Mouse (Mus musculus) adrenal gland, adult 8-10 months (tissue): ENCODE data around the gene Dock2. TPM values are rescaled to one million over a fixed set of nuclear protein-coding genes. Genes with fewer than 3 reads are reported as not detected.

Source experiments
- DNase-seq: peaks from one replicate; pipeline ENCODE4 v3.0.0; 2022
- total RNA-seq, 4 experiments: library from RNA; stranded (reverse); gene quantifications; 2 replicates each; pipeline ENCODE4 v1.2.4; 2022

Gene Dock2
- total RNA-seq, 4 experiments from 2014 or later: 2.8 to 6.6 (median 4.8) TPM

GRCm38 (mm10) chr11:34181214-34182117 lies 602.2 kb downstream of the Dock2 start:
- DNase-seq: peak; percentile 16

- no peak for DNase-seq
Measured at GRCm38 (mm10) chr11:34178752-34179151, 604.9 kb downstream of the Dock2 start.

Other genes starting within 250 kb of the Dock2 start
- gene Spdl1, start 49.7 kb upstream of the Dock2 start, total RNA-seq: 1 to 10 TPM in 1 of 4 experiments, under 1 TPM in 3; 0.58 to 1.4 (median 0.72) TPM